Mouse (Mus musculus): ENCODE data around the gene Prr13.

Gene Prr13

DNA sequence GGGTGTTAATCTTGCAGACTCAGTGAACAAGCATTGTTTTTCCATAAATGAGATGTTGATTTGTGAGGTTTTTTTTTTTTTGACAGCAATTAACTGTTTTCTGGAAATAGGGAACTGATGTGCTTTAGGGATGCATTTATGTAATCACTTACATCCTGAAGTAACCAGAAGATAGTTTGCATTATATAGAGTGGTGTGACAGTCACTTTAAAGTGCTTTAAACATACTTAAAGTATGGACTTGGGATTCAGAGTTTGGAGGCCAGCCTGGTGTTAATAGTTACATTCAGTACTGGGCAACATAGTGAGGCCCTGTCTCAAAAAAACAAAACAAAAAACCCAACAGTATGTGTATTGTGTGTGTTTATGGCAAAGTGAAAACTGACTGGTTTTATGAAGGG, 12.9 kb downstream of the Prr13 start:
- ChIA-PET POLR2A (interaction anchor here in 3 of 4 experiments (0.6 to 3.0 kb wide), 83 partner anchors 7 to 586 kb away, joined by 3 to 89 read pairs (median 5); partner anchors contain the start of genes Tarbp2 (in 3 of the 3), Atp5g2 (in 2 of the 3), Map3k12 (in 2 of the 3) and Prr13 (in 2 of the 3)), CTCF (interaction anchor here in 3 of 4 experiments (0.6 to 2.1 kb wide), 10 partner anchors 10 to 706 kb away, joined by 3 to 14 read pairs (median 4); partner anchors contain the start of genes Npff (in 1 of the 3) and Tarbp2 (in 1 of the 3))

DNA sequence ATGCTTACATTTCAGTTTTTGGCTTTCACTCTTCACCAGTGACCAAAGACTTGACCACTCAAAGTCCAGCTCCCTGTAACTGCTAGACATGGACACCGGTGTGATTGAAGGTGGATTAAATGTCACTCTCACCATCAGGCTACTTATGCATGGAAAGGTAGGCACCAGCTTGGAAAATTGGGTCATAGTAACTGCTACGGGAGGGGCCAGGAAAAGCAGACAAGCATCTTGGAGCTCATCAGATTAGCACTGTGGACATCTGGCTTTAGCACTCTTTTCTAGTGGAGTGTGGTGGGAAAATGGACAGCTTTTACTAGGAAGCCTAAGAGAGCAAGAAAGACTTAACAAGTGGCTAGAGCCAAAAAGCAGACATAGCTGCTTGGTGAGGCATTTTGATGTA, 14.4 kb downstream of the Prr13 start:
- ChIA-PET POLR2A (interaction anchor here (0.5 to 15.3 kb wide), 34 partner anchors 8 to 199 kb away, joined by 3 to 518 read pairs (median 5); partner anchors contain the start of genes Tarbp2 (in 3 of the 4), Gm10337 (in 2 of the 4), Sp1 (in 2 of the 4) and Amhr2 (in 1 of the 4)), CTCF (no interaction called here)

DNA sequence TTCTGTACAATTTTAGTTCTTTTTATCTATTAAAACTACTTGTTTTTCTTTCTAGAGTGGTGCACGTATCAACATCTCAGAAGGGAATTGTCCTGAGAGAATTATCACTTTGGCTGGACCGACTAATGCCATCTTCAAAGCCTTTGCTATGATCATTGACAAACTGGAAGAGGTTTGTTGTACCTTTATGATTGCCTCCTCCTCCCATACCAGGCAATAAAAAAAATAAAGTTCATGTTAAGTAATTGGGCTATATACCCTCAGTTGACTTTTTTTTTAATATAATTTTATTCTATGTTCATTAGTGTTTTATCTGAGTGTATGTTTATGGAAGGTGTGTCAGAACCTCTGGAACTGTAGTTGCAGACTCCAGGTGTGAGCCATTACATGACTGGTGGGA, 15.7 kb downstream of the Prr13 start:
- ChIA-PET CTCF (no interaction called here), POLR2A (interaction anchor here in 2 of 4 experiments (0.7 to 15.3 kb wide), 9 partner anchors 8 to 75 kb away, joined by 3 to 518 read pairs (median 8); partner anchors contain the start of genes Gm10337 (in 1 of the 2) and Tarbp2 (in 1 of the 2))

DNA sequence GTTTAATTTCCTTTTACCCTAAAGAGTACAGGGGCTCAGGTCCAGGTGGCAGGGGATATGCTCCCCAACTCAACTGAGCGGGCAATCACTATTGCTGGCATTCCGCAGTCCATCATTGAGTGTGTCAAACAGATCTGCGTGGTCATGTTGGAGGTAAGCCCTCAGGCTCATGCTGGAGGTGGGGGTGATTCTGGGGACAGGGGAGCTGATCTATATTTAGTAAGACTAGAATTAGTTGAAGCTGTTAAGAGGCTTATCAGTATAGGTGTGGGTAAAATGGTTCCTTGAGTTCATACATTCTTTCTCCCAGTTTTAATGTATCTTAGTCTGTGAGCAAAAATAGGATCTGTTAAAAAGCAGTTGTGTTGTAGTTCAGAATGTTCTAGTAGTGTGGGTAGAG, 24.3 kb downstream of the Prr13 start:
- CTCF ChIA-PET: no interaction called here
- POLR2A ChIA-PET: interaction anchor here in 3 of 4 experiments (0.6 to 15.3 kb wide), 17 partner anchors 10 to 78 kb away, joined by 3 to 518 read pairs (median 4); partner anchors contain the start of genes Pcbp2 (in 3 of the 3), Gm10337 (in 1 of the 3), Sp1 (in 1 of the 3) and Tarbp2 (in 1 of the 3)

DNA sequence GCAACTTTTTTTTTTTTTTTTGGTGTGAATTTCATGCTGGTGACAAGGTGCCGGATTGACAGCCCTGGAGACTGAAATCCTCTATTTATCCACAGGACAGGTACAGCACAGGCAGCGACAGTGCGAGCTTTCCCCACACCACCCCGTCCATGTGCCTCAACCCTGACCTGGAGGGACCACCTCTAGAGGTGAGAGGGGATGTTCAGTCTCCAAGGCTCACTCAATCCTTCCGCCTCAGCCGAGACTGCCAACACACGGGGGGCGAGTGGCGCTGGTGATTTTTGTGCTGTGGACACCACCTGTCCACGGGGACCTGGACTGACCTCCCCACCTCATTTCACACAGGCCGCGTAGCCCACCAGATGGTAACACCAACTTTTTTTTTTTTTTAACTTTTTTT, 27.0 kb downstream of the Prr13 start:
- ChIA-PET CTCF (interaction anchor here in 3 of 4 experiments (0.6 to 0.9 kb wide), 9 partner anchors 24 to 1255 kb away, joined by 3 to 5 read pairs (median 3); no protein-coding TSS in a partner anchor), POLR2A (interaction anchor here (0.6 to 15.3 kb wide), 46 partner anchors 8 to 1219 kb away, joined by 3 to 518 read pairs (median 4); partner anchors contain the start of genes Pcbp2 (in 3 of the 4), Gm10337 (in 2 of the 4), Map3k12 (in 2 of the 4) and Sp1 (in 2 of the 4))

DNA sequence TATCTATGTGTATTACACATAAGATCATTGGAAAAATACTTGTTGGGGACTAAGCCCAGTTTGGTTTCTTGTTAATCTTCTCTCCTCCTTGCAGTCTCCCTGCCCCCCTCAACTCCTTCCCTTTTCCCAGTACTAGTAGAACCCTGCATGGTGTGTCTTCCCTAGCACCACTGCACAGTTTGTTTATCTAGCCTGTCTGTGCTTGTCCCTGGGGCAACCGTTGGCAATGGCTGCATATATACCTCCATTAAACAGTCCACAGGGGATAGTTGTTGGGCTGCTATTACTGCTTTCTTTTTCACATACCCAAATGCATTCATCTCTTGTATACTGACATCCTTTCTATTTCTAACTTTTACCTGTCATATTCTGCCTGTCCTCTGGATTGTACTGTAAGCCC, 28.8 kb downstream of the Prr13 start:
- POLR2A ChIA-PET: interaction anchor here in 2 of 4 experiments (1.6 to 18.7 kb wide), 4 partner anchors 8 to 18 kb away, joined by 6 to 518 read pairs (median 129); partner anchors contain the start of genes Pcbp2 (in 2 of the 2) and Gm10337 (in 1 of the 2)
- CTCF ChIA-PET: no interaction called here

DNA sequence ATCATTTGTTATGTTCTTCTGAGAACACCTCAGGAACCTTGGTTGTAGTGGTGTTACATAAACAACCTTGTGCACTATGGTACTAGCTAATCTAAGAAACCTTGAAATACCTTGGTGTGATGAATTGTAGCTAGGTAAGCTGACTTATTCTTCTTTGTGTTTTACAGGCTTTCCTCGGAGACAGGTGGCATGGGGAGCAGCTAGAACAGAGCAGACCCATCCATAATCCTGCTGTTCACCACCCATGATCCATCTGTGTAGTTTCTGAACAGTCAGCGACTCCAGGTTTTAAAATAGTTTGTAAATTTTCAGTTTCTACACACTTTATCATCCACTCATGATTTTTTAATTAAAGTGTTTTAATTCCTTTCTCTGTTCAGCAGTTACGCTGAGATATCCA, 39.5 kb downstream of the Prr13 start:
- CTCF ChIA-PET: no interaction called here
- POLR2A ChIA-PET: interaction anchor here (0.6 to 18.7 kb wide), 17 partner anchors 8 to 78 kb away, joined by 3 to 518 read pairs (median 8); partner anchors contain the start of genes Pcbp2 (in 2 of the 4), Tarbp2 (in 2 of the 4), Gm10337 (in 1 of the 4) and Map3k12 (in 1 of the 4)

DNA sequence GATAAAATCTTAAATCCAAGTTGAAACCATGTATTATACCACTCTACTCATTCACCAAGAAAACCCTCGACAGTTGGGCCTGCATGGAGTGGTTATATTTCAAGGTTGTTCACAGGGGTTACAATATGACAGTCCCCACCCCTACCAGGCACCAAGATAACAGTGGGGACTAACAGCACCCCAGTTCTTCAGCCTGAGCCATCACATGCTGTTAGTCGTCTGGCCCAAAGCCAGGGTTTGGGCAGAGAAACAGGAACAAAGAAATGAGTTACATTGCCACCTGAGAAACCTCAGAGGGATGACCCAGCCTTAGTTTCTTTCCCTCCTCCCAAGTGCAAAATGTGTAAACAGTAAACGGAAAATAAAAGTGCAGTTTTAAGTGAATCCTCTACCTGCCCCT, 40.5 kb downstream of the Prr13 start:
- ChIA-PET POLR2A (interaction anchor here in 2 of 4 experiments (1.3 to 21.1 kb wide), 11 partner anchors 6 to 29 kb away, joined by 5 to 518 read pairs (median 26); partner anchors contain the start of genes Map3k12 (in 2 of the 2), Pcbp2 (in 2 of the 2), Tarbp2 (in 2 of the 2) and Gm10337 (in 1 of the 2)), CTCF (no interaction called here)

DNA sequence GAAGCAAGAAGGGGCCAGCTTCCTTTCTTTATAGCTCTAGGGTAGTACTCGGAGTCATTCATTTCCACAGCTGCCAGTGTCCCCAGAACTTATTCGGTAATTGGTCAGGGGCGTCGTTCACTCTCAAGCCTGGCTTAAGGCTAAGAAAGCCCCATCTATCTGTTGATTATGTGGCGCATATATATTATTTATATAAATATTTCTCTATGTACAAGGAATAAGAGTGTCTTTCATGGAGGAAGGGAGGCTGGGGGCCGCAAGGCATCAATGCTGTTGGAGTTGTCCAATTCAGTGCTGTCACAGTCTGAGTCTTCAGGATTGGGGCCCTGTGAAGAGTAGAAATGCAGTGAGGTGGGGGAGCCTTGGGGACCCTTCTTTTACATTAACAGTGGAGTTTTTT, 41.0 kb downstream of the Prr13 start:
- CTCF ChIA-PET: interaction anchor here in 1 of 4 experiments (0.5 to 0.6 kb wide), 2 partner anchors 119 to 284 kb away, joined by 3 to 8 read pairs; no protein-coding TSS in a partner anchor

DNA sequence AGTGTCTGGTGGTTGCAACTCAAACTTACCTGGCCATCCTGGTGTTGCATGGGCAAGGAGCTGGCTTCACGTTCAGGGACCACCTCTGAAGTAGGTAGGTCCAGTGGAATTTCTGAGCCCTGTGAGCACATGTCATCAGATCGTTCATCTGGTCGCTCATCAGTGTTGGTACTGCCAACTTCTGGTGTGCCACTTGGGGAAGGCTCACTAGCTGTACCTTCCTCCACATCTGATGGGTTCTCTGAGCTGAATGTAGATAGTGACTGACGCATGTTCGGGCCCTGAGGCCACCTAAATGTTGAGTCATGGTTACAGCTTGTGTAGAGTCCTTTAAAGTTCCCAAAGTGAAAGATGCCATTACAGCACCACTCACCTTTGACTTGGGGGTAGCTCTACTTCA, 41.7 kb downstream of the Prr13 start:
- CTCF ChIA-PET: interaction anchor here in 1 of 4 experiments (0.5 to 0.6 kb wide), 2 partner anchors 119 to 285 kb away, joined by 3 to 8 read pairs; no protein-coding TSS in a partner anchor
- POLR2A ChIA-PET: interaction anchor here (0.6 to 21.1 kb wide), 29 partner anchors 7 to 193 kb away, joined by 3 to 518 read pairs (median 5); partner anchors contain the start of genes Map3k12 (in 2 of the 4), Pcbp2 (in 2 of the 4), Tarbp2 (in 2 of the 4) and Aaas (in 1 of the 4)

More for the DNA sequence above, 41.0 kb downstream of the Prr13 start:
- POLR2A ChIA-PET: interaction anchor here (0.6 to 21.1 kb wide), 17 partner anchors 6 to 149 kb away, joined by 3 to 518 read pairs (median 21); partner anchors contain the start of genes Map3k12 (in 2 of the 4), Pcbp2 (in 2 of the 4), Tarbp2 (in 2 of the 4) and Aaas (in 1 of the 4)

DNA sequence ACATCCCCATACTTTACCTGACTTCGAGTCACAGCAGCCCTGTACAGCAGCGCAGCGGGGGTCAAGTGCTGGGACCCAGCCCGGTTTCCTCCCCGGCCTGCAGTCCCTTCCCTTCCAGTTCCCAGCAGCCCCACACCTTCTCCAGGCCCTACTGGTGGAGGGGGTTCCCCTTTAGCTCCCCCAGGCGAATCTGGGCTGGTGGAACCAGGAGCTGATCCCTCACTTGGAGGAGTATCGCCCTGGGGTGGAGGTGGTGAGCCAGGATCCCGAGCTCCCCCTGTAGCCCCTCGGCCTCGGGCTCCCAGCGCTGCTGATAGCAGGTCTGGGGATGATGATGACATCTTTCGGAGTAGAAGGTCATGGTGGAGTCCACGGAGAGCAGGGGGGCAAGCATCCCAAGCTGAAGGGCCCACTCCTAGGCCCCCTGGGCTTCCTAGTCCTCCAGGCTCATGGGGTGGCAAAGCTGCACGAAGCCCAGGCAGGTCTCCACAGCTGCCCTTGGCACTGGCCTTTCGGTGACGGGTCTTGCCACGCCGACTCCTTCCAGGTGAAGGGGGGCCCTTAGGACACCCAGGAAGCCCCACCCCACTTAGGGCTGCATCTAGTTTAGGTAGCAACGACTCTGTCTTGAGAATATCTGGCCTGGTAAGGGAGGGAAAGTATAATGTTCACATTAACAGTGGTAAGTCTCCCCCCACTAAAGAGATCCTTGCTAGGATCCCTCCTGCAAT, 42.4 kb downstream of the Prr13 start:
- CTCF ChIA-PET: interaction anchor here in 1 of 4 experiments (0.6 kb wide), 1 partner anchor 9 kb away, joined by 4 read pairs; no protein-coding TSS in a partner anchor
- POLR2A ChIA-PET: interaction anchor here (0.5 to 21.1 kb wide), 35 partner anchors 8 to 194 kb away, joined by 3 to 518 read pairs (median 5); partner anchors contain the start of genes Tarbp2 (in 3 of the 4), Map3k12 (in 2 of the 4), Pcbp2 (in 2 of the 4) and Sp1 (in 2 of the 4)

DNA sequence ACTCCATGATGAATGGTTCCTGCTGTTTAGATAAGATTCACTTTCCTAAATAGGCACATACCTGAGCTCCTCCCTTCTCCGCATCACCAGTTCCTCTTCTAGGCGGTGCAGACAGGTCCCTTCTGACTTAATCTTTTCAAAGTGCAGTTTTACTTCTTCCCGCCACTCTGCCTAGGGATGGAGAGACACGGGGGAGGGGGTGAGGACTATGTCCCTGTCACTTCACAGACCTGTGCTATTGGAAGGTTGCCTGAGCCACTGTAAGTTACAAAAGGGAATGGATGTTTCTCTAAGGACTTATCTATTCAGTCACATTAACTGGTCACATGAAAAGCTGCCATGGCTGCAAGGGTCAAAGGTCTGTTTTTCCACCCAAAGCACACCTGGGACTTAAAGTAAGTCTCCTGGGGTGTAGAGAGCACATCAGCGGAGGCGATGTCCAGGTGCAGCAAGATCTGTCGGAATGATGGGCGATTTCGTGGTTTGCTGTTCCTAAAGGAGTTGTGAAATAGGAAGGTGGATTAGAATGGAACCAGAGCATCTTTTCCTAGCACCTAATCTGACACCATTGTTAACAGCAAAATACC, 43.5 kb downstream of the Prr13 start:
- ChIA-PET CTCF (no interaction called here), POLR2A (interaction anchor here (0.5 to 21.1 kb wide), 22 partner anchors 7 to 188 kb away, joined by 3 to 518 read pairs (median 10); partner anchors contain the start of genes Tarbp2 (in 3 of the 4), Map3k12 (in 2 of the 4), Pcbp2 (in 2 of the 4) and Npff (in 1 of the 4))

DNA sequence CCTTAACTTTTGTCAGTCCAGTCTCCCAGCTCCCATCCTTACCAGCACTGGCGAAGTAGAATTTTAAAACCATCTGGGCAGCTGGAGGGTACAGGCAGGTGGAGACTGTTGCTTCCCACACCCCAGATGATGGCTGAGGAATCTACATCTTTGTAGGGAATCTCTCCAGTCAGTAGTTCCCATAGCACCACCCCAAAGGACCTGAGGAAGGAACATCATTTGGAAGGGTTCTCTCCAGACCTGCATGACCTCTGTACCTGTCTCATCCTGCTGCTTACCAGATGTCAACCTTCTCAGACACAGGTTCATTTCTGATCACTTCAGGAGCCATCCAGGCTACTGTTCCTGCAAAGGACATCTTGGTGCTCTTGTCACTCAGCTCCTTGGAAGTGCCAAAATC, 44.6 kb downstream of the Prr13 start, which contains the start of gene Gm10337:
TSS of gene Gm10337 (plus strand) at position 276 of the 400 bp plus-strand sequence.
- POLR2A ChIA-PET: interaction anchor here in 2 of 4 experiments (0.8 to 21.1 kb wide), 13 partner anchors 9 to 98 kb away, joined by 3 to 518 read pairs (median 7); partner anchors contain the start of genes Map3k12 (in 2 of the 2), Pcbp2 (in 2 of the 2), Tarbp2 (in 2 of the 2) and Npff (in 1 of the 2)
- CTCF ChIA-PET: no interaction called here

DNA sequence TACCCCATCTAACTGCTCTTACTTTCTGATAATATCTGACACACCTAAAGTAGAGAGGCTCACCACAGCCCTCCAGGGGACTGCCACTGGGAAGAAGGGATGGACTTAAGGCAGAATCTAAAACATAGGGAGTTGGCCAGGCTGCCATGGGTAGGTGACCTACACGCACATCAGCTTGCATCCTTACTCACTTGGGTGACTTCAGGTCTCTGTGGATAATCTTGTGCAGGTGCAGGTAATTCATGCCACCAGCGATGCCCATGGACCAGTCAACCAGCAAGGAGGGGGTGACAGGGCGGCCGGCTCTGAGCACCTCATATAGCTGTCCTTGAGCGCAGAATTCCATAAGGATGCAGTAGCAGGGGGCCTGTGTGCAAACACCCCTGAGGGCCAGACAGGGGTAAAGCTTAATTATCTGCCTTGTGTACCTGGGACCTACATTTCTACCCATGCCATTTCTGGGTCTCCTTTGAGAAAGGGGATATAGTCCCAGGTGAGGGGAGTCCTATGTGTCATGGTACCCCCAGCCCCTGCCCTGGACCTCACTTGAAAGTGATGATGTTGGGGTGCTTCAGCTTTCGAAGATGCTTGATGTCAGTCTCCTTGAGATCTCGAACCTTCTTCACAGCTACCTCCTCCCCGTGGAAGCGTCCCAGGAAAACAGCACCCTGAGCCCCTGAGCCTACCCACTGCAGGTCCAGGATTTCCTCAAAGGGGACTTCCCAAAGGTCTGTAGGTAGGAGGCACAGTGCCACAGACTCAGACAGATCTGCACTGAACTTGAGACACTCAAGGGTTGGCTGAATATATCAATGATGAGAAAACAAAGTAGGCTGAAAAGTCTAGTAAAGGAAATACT, 45.3 kb downstream of the Prr13 start:
- POLR2A ChIA-PET: interaction anchor here (0.6 to 21.1 kb wide), 18 partner anchors 8 to 199 kb away, joined by 3 to 518 read pairs (median 5); partner anchors contain the start of genes Tarbp2 (in 3 of the 4), Map3k12 (in 2 of the 4), Aaas (in 1 of the 4) and Npff (in 1 of the 4)
- CTCF ChIA-PET: interaction anchor here in 1 of 4 experiments (0.5 kb wide), 1 partner anchor 22 kb away, joined by 3 read pairs; no protein-coding TSS in a partner anchor

DNA sequence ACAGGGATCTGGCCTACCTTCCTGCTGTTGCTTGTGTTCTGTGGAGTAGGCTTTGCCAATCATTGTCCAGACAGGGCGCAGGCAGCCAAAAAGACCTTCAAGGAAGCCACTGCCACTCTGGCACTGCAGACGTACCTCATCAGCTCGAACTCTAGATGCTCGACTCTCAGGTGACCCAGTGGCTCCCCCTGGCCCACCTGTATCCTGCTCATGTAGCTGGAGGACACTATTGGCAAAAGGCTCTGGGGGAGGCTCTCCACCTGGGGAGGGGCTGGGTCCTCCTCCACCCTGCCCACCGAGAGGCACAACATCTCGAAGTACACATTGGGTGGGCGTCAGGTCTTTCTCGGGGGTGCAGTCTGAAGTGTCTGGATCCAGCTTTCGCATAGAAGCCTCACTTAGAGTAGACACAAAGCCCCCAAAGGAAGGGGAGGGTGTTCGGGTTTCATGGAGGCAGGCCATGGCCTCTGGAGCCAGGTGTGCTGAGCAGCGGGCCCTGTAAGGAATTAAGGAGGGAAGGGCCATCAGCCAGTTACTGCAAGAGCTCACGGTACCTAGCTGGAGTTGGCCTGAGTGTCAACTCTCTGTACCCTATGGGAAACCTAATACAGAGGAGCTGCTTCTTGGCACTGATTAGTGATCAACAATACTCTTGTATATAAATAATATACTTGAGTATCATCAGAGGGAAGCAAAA, 46.4 kb downstream of the Prr13 start:
- CTCF ChIA-PET: interaction anchor here in 2 of 4 experiments (0.5 to 1.0 kb wide), 2 partner anchors 11 to 124 kb away, joined by 3 to 4 read pairs; no protein-coding TSS in a partner anchor
- POLR2A ChIA-PET: interaction anchor here in 3 of 4 experiments (0.5 to 21.1 kb wide), 20 partner anchors 9 to 719 kb away, joined by 3 to 518 read pairs (median 4); partner anchors contain the start of genes Tarbp2 (in 3 of the 3), Map3k12 (in 2 of the 3), Aaas (in 1 of the 3) and Npff (in 1 of the 3)

Measured in embryonic stem cell, embryonic (primary cell).